Mouse (Mus musculus) stomach, postnatal 0 days (tissue): ENCODE results near the gene Drg1.
"Not testable (repeated sequence)": the region's sequence is repeated elsewhere in the genome, so short reads cannot be mapped to it uniquely, and the experiment has no call there.

Experiments
- CTCF ChIP-seq: IDR thresholded peaks from 2 replicates; pipeline ENCODE4 v1.5.1; 2016; ENCODE audit warnings: antibody characterized with exemption, low read depth, mild to moderate bottlenecking, moderate library complexity
- EP300 ChIP-seq: optimal IDR thresholded peaks from 2 replicates; pipeline ENCODE3; 2016; ENCODE audit warnings: antibody characterized with exemption

DNA sequence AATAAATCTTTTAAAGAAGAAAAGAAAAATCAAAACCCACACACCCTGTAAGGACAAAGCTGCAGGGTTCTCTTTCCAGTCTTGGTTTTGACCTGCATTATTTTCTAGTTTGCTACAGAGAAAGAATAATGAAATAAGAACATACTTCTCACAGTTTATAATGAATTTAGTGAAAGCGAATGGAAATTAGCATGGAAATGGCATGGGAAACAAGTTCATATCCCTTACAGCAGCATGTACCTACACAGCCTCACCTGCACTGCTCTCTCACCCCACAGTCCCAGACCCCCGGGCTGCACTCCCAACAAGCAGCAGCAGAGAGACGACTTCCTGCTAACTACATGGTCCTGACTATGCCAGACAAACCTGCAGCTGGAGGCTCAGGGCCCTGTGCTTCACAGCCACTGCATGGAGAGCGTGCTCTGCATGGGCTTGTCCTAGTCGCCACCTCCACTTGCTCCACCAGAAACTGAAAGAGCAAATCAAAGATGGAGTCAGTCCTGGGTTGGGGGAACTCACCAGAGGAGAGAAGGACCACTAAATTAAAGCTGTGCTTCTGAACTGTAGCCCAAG is 100.9 kb downstream of the Drg1 start:
- TF ChIP-seq CTCF, EP300: not testable (repeated sequence)
